Mouse (Mus musculus) MEL (cell line): ENCODE measurements at regions not wholly inside any gene's neighbourhood (a gene's known extent, or its start where the extent isn't known, plus 50 kb on each side); places are given as distances from the start of the nearest gene placed in this dataset.

ENCODE experiments used
- DNase-seq: peaks from one replicate; pipeline ENCODE4 v3.0.0; 2011; ENCODE audit warnings: low read depth, low spot score
- H3K27ac ChIP-seq: 2 replicates; pipeline ENCODE4 v1.5.1; 2012; ENCODE audit warnings: low read depth, mild to moderate bottlenecking, control low read depth, low read length, moderate library complexity; ENCODE audit not compliant: control insufficient read depth
- H3K27me3 ChIP-seq, 2 experiments: fragments of 150-350 bp in 1 of 2; sonication (generic) in 1 of 2; 2 replicates each; pipeline ENCODE4 v1.6.1; 2012; ENCODE audit warnings: low read length in 2 of 2, mild to moderate bottlenecking in 2 of 2, improper control_type of control experiment in 1 of 2, moderate library complexity in 1 of 2; ENCODE audit not compliant: insufficient read depth in 2 of 2, control insufficient read depth in 1 of 2
- H3K36me3 ChIP-seq, 2 experiments: 2 replicates each; pipeline ENCODE4 v1.6.1; 2012 to 2014; ENCODE audit warnings: low read length in 2 of 2, improper control_type of control experiment in 1 of 2, inconsistent platforms in 1 of 2, mild to moderate bottlenecking in 1 of 2; ENCODE audit not compliant: insufficient read depth in 2 of 2, control insufficient read depth in 1 of 2
- H3K4me1 ChIP-seq, 2 experiments: fragments of 150-350 bp in 1 of 2; sonication (generic) in 1 of 2; 2 replicates each; pipeline ENCODE4 v1.6.1; 2012; ENCODE audit warnings: low read length in 2 of 2, improper control_type of control experiment in 1 of 2, mild to moderate bottlenecking in 1 of 2; ENCODE audit not compliant: insufficient read depth in 2 of 2, control insufficient read depth in 1 of 2
- H3K4me3 ChIP-seq, 2 experiments: fragments of 150-350 bp in 1 of 2; sonication (generic) in 1 of 2; 2 replicates each; pipeline ENCODE4 v1.5.1; 2012; ENCODE audit warnings: low read depth in 2 of 2, low read length in 2 of 2, mild to moderate bottlenecking in 2 of 2, moderate library complexity in 2 of 2, control low read depth in 1 of 2, improper control_type of control experiment in 1 of 2; ENCODE audit not compliant: control insufficient read depth in 1 of 2, insufficient read depth in 1 of 2
- H3K79me2 ChIP-seq: 2 replicates; pipeline ENCODE4 v1.6.1; 2012; ENCODE audit warnings: mild to moderate bottlenecking, low read length, moderate library complexity; ENCODE audit not compliant: control insufficient read depth, poor library complexity, insufficient read depth
- H3K9ac ChIP-seq: 2 replicates; pipeline ENCODE4 v1.6.1; 2012; ENCODE audit warnings: low read depth, mild to moderate bottlenecking, control low read depth, low read length, moderate library complexity; ENCODE audit not compliant: control insufficient read depth, poor library complexity, severe bottlenecking
- H3K9me3 ChIP-seq: fragments of 150-350 bp; sonication (generic); replicated peaks from 2 replicates; pipeline ENCODE4 v1.6.1; 2012; ENCODE audit warnings: mild to moderate bottlenecking, low read length, improper control_type of control experiment, moderate library complexity; ENCODE audit not compliant: insufficient read depth
- BHLHE40 ChIP-seq: IDR thresholded peaks from 2 replicates; pipeline ENCODE4 v1.6.1; 2012; ENCODE audit warnings: low read depth, mild to moderate bottlenecking, inconsistent platforms, low read length, improper control_type of control experiment, borderline replicate concordance
- CHD1 ChIP-seq: IDR thresholded peaks from 2 replicates; pipeline ENCODE4 v1.6.1; 2012; ENCODE audit warnings: low read depth, mild to moderate bottlenecking, inconsistent platforms, low read length, improper control_type of control experiment
- CTCF ChIP-seq, 3 experiments: IDR thresholded peaks in 2 of 3; conservative IDR thresholded peaks in 1 of 3; 2 replicates each; pipeline ENCODE4 v1.5.1; 2011 to 2012; ENCODE audit warnings: low read length in 3 of 3, low read depth in 2 of 3, mild to moderate bottlenecking in 2 of 3, improper control_type of control experiment in 1 of 3, inconsistent platforms in 1 of 3, mixed read lengths in 1 of 3, moderate library complexity in 1 of 3; ENCODE audit not compliant: control insufficient read depth in 1 of 3, insufficient read depth in 1 of 3, poor library complexity in 1 of 3, severe bottlenecking in 1 of 3
- E2F4 ChIP-seq: IDR thresholded peaks from 2 replicates; pipeline ENCODE4 v1.6.1; 2011; ENCODE audit warnings: low read depth, low read length, improper control_type of control experiment, borderline replicate concordance
- ELF1 ChIP-seq: IDR thresholded peaks from 2 replicates; pipeline ENCODE4 v1.6.1; 2014; ENCODE audit warnings: low read depth, mild to moderate bottlenecking, inconsistent platforms, low read length, improper control_type of control experiment, moderate library complexity
- ETS1 ChIP-seq: IDR thresholded peaks from 2 replicates; pipeline ENCODE4 v1.6.1; 2012; ENCODE audit warnings: low read depth, mild to moderate bottlenecking, inconsistent platforms, low read length, improper control_type of control experiment, moderate library complexity
- GABPA ChIP-seq: IDR thresholded peaks from 2 replicates; pipeline ENCODE4 v1.6.1; 2012; ENCODE audit warnings: low read depth, mild to moderate bottlenecking, inconsistent platforms, low read length, improper control_type of control experiment, moderate library complexity
- HCFC1 ChIP-seq: IDR thresholded peaks from 2 replicates; pipeline ENCODE4 v1.6.1; 2012; ENCODE audit warnings: low read depth, mild to moderate bottlenecking, inconsistent platforms, low read length, improper control_type of control experiment, moderate library complexity
- MAFK ChIP-seq: IDR thresholded peaks from 2 replicates; pipeline ENCODE4 v1.6.1; 2011; ENCODE audit warnings: low read depth, mild to moderate bottlenecking, low read length, improper control_type of control experiment, borderline replicate concordance
- MAX ChIP-seq: IDR thresholded peaks from 2 replicates; pipeline ENCODE4 v1.6.1; 2011; ENCODE audit warnings: low read length, improper control_type of control experiment
- MEF2A ChIP-seq: IDR thresholded peaks from 2 replicates; pipeline ENCODE4 v1.6.1; 2014; ENCODE audit warnings: low read depth, mild to moderate bottlenecking, inconsistent platforms, low read length, improper control_type of control experiment; ENCODE audit not compliant: poor library complexity, insufficient replicate concordance, severe bottlenecking; ENCODE audit errors: extremely low read depth
- MXI1 ChIP-seq: IDR thresholded peaks from 2 replicates; pipeline ENCODE4 v1.6.1; 2011; ENCODE audit warnings: mild to moderate bottlenecking, low read depth, low read length, improper control_type of control experiment
- MYB ChIP-seq: IDR thresholded peaks from 2 replicates; pipeline ENCODE4 v1.6.1; 2011; ENCODE audit warnings: mild to moderate bottlenecking, low read depth, low read length, improper control_type of control experiment
- MYC ChIP-seq: IDR thresholded peaks from 2 replicates; pipeline ENCODE4 v1.6.1; 2011; ENCODE audit warnings: low read depth, mild to moderate bottlenecking, low read length, improper control_type of control experiment, moderate library complexity
- POLR2AphosphoS2 ChIP-seq: IDR thresholded peaks from 2 replicates; pipeline ENCODE4 v1.6.1; 2011; ENCODE audit warnings: low read length, improper control_type of control experiment
- POLR2AphosphoS5 ChIP-seq: IDR thresholded peaks from 2 replicates; pipeline ENCODE4 v1.6.1; 2012; ENCODE audit warnings: low read depth, borderline replicate concordance, mild to moderate bottlenecking, inconsistent platforms, low read length, moderate library complexity, mixed read lengths
- RAD21 ChIP-seq: IDR thresholded peaks from 2 replicates; pipeline ENCODE4 v1.6.1; 2011; ENCODE audit warnings: mild to moderate bottlenecking, low read depth, low read length, improper control_type of control experiment
- RCOR1 ChIP-seq: IDR thresholded peaks from 2 replicates; pipeline ENCODE4 v1.6.1; 2012; ENCODE audit warnings: low read depth, mild to moderate bottlenecking, inconsistent platforms, low read length, improper control_type of control experiment
- SIN3A ChIP-seq: IDR thresholded peaks from 2 replicates; pipeline ENCODE4 v1.6.1; 2012; ENCODE audit warnings: low read length, improper control_type of control experiment, inconsistent platforms
- TBP ChIP-seq: IDR thresholded peaks from 2 replicates; pipeline ENCODE4 v1.8.0; 2011; ENCODE audit warnings: low read depth, low read length, improper control_type of control experiment
- TCF12 ChIP-seq: IDR thresholded peaks from 2 replicates; pipeline ENCODE4 v1.6.1; 2014; ENCODE audit warnings: low read depth, mild to moderate bottlenecking, inconsistent platforms, low read length, improper control_type of control experiment, moderate library complexity
- UBTF ChIP-seq: IDR thresholded peaks from 2 replicates; pipeline ENCODE4 v1.6.1; 2012; ENCODE audit warnings: low read depth, mild to moderate bottlenecking, inconsistent platforms, low read length, improper control_type of control experiment, moderate library complexity, borderline replicate concordance; ENCODE audit not compliant: insufficient read depth
- USF2 ChIP-seq, 2 experiments: IDR thresholded peaks; 2 replicates each; pipeline ENCODE4 v1.6.1; 2011 to 2012; ENCODE audit warnings: improper control_type of control experiment in 2 of 2, low read length in 2 of 2, borderline replicate concordance in 1 of 2, inconsistent platforms in 1 of 2, low read depth in 1 of 2, mild to moderate bottlenecking in 1 of 2; ENCODE audit not compliant: insufficient read depth in 1 of 2
- ZKSCAN1 ChIP-seq: IDR thresholded peaks from 2 replicates; pipeline ENCODE4 v1.6.1; 2012; ENCODE audit warnings: low read depth, mild to moderate bottlenecking, inconsistent platforms, low read length, improper control_type of control experiment, moderate library complexity
- ZMIZ1 ChIP-seq: IDR thresholded peaks from 2 replicates; pipeline ENCODE4 v1.6.1; 2012; ENCODE audit warnings: low read depth, mild to moderate bottlenecking, inconsistent platforms, low read length, improper control_type of control experiment, moderate library complexity

GRCm38 (mm10) chr1:96049260-96049659 is 381.9 kb upstream of the St8sia4 start:
- H3K27ac ChIP-seq: no peak overlapping the region
- TF ChIP-seq MYC (no peak), CHD1 (no peak), RAD21 (no peak), ZMIZ1 (no peak), MAX (no peak), TCF12 (no peak), RCOR1 (no peak), MAFK (no peak), GABPA (no peak), MEF2A (no peak), BHLHE40 (no peak), SIN3A (no peak), E2F4 (no peak), MYB (no peak), MXI1 (no peak), ZKSCAN1 (no peak), ETS1 (no peak)
- no peak overlapping the region for H3K4me3 ChIP-seq
- no peaks in the 10 kb centered on the region for H3K9me3 ChIP-seq
- no peaks in the 10 kb centered on the region for H3K4me1 ChIP-seq
- no peak for DNase-seq
- no peak overlapping the region for H3K9ac ChIP-seq
- no peaks in the 10 kb centered on the region for H3K36me3 ChIP-seq
- H3K27me3 ChIP-seq: no peaks in the 10 kb centered on the region
- no peaks in the 10 kb centered on the region for H3K79me2 ChIP-seq

DNA sequence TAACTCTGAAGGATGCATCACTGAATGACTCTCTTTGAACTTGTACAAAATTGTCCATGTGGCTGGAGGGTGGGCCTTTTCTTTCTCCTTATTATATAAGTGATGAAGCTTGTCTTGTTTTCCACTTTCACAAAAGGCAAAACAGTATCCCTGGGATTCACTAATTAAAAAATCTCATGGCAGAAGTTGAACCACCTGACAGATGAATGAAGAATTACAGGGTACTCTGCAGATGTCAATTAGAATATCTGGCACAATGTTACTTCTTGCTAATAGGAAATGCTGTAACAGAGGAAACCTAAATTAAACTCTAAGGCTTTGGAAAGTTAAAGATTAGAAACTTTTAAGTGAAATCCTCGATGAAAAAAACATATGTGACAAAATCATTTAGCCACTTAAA is 379.2 kb upstream of the St8sia4 start:
- Histone ChIP-seq H3K27ac (no peak overlapping the region), H3K4me1 (no peaks in the 10 kb centered on the region), H3K27me3 (no peaks in the 10 kb centered on the region), H3K36me3 (no peaks in the 10 kb centered on the region), H3K9ac (no peak overlapping the region), H3K4me3 (no peak overlapping the region)
- DNase-seq: no peak
- TF ChIP-seq RAD21: no peak
- TF ChIP-seq ZMIZ1: no peak
- no peak for TF ChIP-seq BHLHE40
- TF ChIP-seq HCFC1: no peak
- no peak for TF ChIP-seq ELF1
- TF ChIP-seq TBP: no peak
- TF ChIP-seq POLR2AphosphoS5: no peak
- TF ChIP-seq MAX: no peak
- TF ChIP-seq USF2 (IDR thresholded peaks at IDR 0.05; ENCODE audit: borderline replicate concordance in 1 of 2, insufficient read depth in 1 of 2, low read depth in 1 of 2, low read length in 2 of 2): no peak
- no peak for TF ChIP-seq POLR2AphosphoS2
- no peak for TF ChIP-seq GABPA
- no peak for TF ChIP-seq ETS1
- TF ChIP-seq CTCF (IDR thresholded peaks at IDR 0.05 in 2 of 3, conservative IDR thresholded peaks at IDR 0.05 in 1 of 3; ENCODE audit: control insufficient read depth in 1 of 3, insufficient read depth in 1 of 3, low read depth in 2 of 3, low read length in 3 of 3, poor library complexity in 1 of 3, severe bottlenecking in 1 of 3): no peak
- TF ChIP-seq RCOR1: no peak
- no peak for TF ChIP-seq E2F4
- TF ChIP-seq MYB: no peak
- no peak for TF ChIP-seq UBTF
- TF ChIP-seq, all 39 proteins: peak for 0
- no peaks in the 10 kb centered on the region for H3K79me2 ChIP-seq
- no peaks in the 10 kb centered on the region for H3K9me3 ChIP-seq
